Mouse (Mus musculus) kidney, postnatal 14 days (tissue): ENCODE results near the gene Babam2.

Experiments used
- DNase-seq: peaks from one replicate; pipeline ENCODE4 v3.0.0; 2022; ENCODE audit warnings: mixed read lengths

The Babam2 gene

GRCm38 (mm10) chr5:31697644-31698296 is at the start of gene Babam2:
Gene Babam2, plus strand, starts transcription at chr5:31697684.
- peak; percentile 96 for DNase-seq

- DNase-seq = no peak
These were observed 46.8 kb upstream of the Babam2 start for GRCm38 (mm10) chr5:31650518-31651288.

- no peak for DNase-seq
These were observed 41.7 kb upstream of the Babam2 start for GRCm38 (mm10) chr5:31655688-31656190.

GRCm38 (mm10) chr5:31666176-31666575 is 31.3 kb upstream of the Babam2 start:
- no peak for DNase-seq

- DNase-seq = no peak
These were observed 29.0 kb upstream of the Babam2 start for GRCm38 (mm10) chr5:31668325-31668968.

- DNase-seq = no peak
These were observed 27.5 kb upstream of the Babam2 start for GRCm38 (mm10) chr5:31669984-31670383.

GRCm38 (mm10) chr5:31671137-31671536 is 26.3 kb upstream of the Babam2 start:
- DNase-seq = no peak

- no peak for DNase-seq
These were observed 24.1 kb upstream of the Babam2 start for GRCm38 (mm10) chr5:31673431-31673830.

GRCm38 (mm10) chr5:31678000-31678399 is 19.5 kb upstream of the Babam2 start:
- no peak for DNase-seq

GRCm38 (mm10) chr5:31680183-31680582 is 17.3 kb upstream of the Babam2 start:
- no peak for DNase-seq

GRCm38 (mm10) chr5:31682305-31682704 is 15.2 kb upstream of the Babam2 start:
- DNase-seq = no peak

GRCm38 (mm10) chr5:31686040-31686439 is 11.4 kb upstream of the Babam2 start:
- no peak for DNase-seq

- no peak for DNase-seq
These were observed 9.5 kb upstream of the Babam2 start for GRCm38 (mm10) chr5:31687972-31688371.

GRCm38 (mm10) chr5:31693191-31693590 is 4.3 kb upstream of the Babam2 start:
- no peak for DNase-seq

GRCm38 (mm10) chr5:31696971-31697643 is 377 bp upstream of the Babam2 start, which contains the start of gene Rbks:
Gene Rbks, minus strand, starts transcription at chr5:31697627.
- DNase-seq = no peak

GRCm38 (mm10) chr5:31698297-31698726 is 828 bp downstream of the Babam2 start:
- DNase-seq = peak; percentile 92

- DNase-seq = no peak
These were observed 1.4 kb downstream of the Babam2 start for GRCm38 (mm10) chr5:31698931-31699330.

GRCm38 (mm10) chr5:31699397-31699796 is 1.9 kb downstream of the Babam2 start:
- no peak for DNase-seq

- DNase-seq = no peak
These were observed 7.5 kb downstream of the Babam2 start for GRCm38 (mm10) chr5:31704971-31705370.

- no peak for DNase-seq
These were observed 9.3 kb downstream of the Babam2 start for GRCm38 (mm10) chr5:31706826-31707225.

- no peak for DNase-seq
These were observed 11.9 kb downstream of the Babam2 start for GRCm38 (mm10) chr5:31709389-31709788.

GRCm38 (mm10) chr5:31713280-31713711 is 15.8 kb downstream of the Babam2 start:
- DNase-seq = no peak

- no peak for DNase-seq
These were observed 16.4 kb downstream of the Babam2 start for GRCm38 (mm10) chr5:31713841-31714264.
